Mouse (Mus musculus) fat pad, adult 2 months (tissue): ENCODE measurements around the gene Exosc9.
"Not testable (repeated sequence)": the region's sequence is repeated elsewhere in the genome, so short reads cannot be mapped to it uniquely, and the experiment has no call there.

Experiments used
- DNase-seq: peaks from one replicate; pipeline ENCODE4 v3.0.0-alpha.2; 2011; ENCODE audit warnings: low read depth, low spot score; ENCODE audit errors: extremely low read depth

Exosc9 gene

GRCm38 (mm10) chr3:36551851-36552384 is 488 bp upstream of the Exosc9 start:
- no peak for DNase-seq

GRCm38 (mm10) chr3:36557601-36558000 is 5.2 kb downstream of the Exosc9 start:
- no peak for DNase-seq

GRCm38 (mm10) chr3:36559606-36560005 is 7.2 kb downstream of the Exosc9 start:
- DNase-seq = no peak

- no peak for DNase-seq
Observed at GRCm38 (mm10) chr3:36563666-36564065, 11.3 kb downstream of the Exosc9 start.

- no peak for DNase-seq
Observed at GRCm38 (mm10) chr3:36569836-36570235, 17.4 kb downstream of the Exosc9 start.

- DNase-seq = no peak
Observed at GRCm38 (mm10) chr3:36571361-36571826, 19.0 kb downstream of the Exosc9 start.

GRCm38 (mm10) chr3:36571827-36572378 is 19.5 kb downstream of the Exosc9 start, which contains the start of gene Ccna2:
Ccna2 (minus strand) TSS chr3:36572150.
- peak; percentile 31 for DNase-seq

GRCm38 (mm10) chr3:36598811-36599210 is 46.4 kb downstream of the Exosc9 start:
- no peak for DNase-seq

- DNase-seq = not testable (repeated sequence)
Observed at GRCm38 (mm10) chr3:36599773-36600172, 47.4 kb downstream of the Exosc9 start.

- no peak for DNase-seq
Observed at GRCm38 (mm10) chr3:36605894-36606783, 53.7 kb downstream of the Exosc9 start.

GRCm38 (mm10) chr3:36612687-36613086 is 60.3 kb downstream of the Exosc9 start:
- no peak for DNase-seq

- no peak for DNase-seq
Observed at GRCm38 (mm10) chr3:36613202-36613907, 60.9 kb downstream of the Exosc9 start, which contains the start of gene Bbs7. Bbs7 (minus strand) TSS chr3:36613477.

- no peak for DNase-seq
Observed at GRCm38 (mm10) chr3:36613908-36614255, 61.5 kb downstream of the Exosc9 start.
